Mouse (Mus musculus): ENCODE measurements at regions not wholly inside any gene's neighbourhood (a gene's known extent, or its start where the extent isn't known, plus 50 kb on each side); places are given as distances from the start of the nearest gene placed in this dataset.

- Histone ChIP-seq H3K9ac (replicated peaks; ENCODE audit: low read length) (no peak overlapping the region), H3K27me3 (ENCODE audit: control insufficient read depth, insufficient read depth, low read length) (no peaks in the 10 kb centered on the region), H3K9me3 (replicated peaks; ENCODE audit: control insufficient read depth, low read length) (no peaks in the 10 kb centered on the region), H3K36me3 (replicated peaks; ENCODE audit: control insufficient read depth, insufficient read depth, low read depth, low read length) (no peaks in the 10 kb centered on the region), H3K4me2 (ENCODE audit: low read depth, low read length) (no peak overlapping the region), H3K4me3 (ENCODE audit: low read depth, low read length) (no peak overlapping the region), H3K4me1 (ENCODE audit: control insufficient read depth, insufficient read depth, low read length) (no peaks in the 10 kb centered on the region), H3K27ac (replicated peaks; ENCODE audit: low read depth, low read length) (no peak overlapping the region)
- ATAC-seq (replicated peaks; ENCODE audit: insufficient number of reproducible peaks, low FRiP score, low TSS enrichment, low read depth) = no peak
- WGBS = 73% methylated on average over 8 of the region's 8 CpGs
- DNase-seq (ENCODE audit: low spot score) = no peak
These were observed 108.8 kb upstream of the Arid2 start for GRCm38 (mm10) chr15:96178374-96179109.

- no peaks in the 10 kb centered on the region for H3K36me3 ChIP-seq (replicated peaks; ENCODE audit: control insufficient read depth, insufficient read depth, low read depth, low read length)
- no peaks in the 10 kb centered on the region for H3K27me3 ChIP-seq (ENCODE audit: control insufficient read depth, insufficient read depth, low read length)
- H3K4me3 ChIP-seq (ENCODE audit: low read depth, low read length) = no peak overlapping the region
- ATAC-seq (replicated peaks; ENCODE audit: insufficient number of reproducible peaks, low FRiP score, low TSS enrichment, low read depth) (no peak), DNase-seq (ENCODE audit: low spot score) (no peak)
- no peak overlapping the region for H3K4me2 ChIP-seq (ENCODE audit: low read depth, low read length)
- H3K4me1 ChIP-seq (ENCODE audit: control insufficient read depth, insufficient read depth, low read length) = no peaks in the 10 kb centered on the region
- H3K27ac ChIP-seq (replicated peaks; ENCODE audit: low read depth, low read length) = no peak overlapping the region
- no peak overlapping the region for H3K9ac ChIP-seq (replicated peaks; ENCODE audit: low read length)
- WGBS = 85% methylated on average over 5 of the region's 5 CpGs
- no peaks in the 10 kb centered on the region for H3K9me3 ChIP-seq (replicated peaks; ENCODE audit: control insufficient read depth, low read length)
These were observed 107.8 kb upstream of the Arid2 start for GRCm38 (mm10) chr15:96179511-96179910.

GRCm38 (mm10) chr15:96180036-96180435 is 107.3 kb upstream of the Arid2 start:
- no peak overlapping the region for H3K9ac ChIP-seq (replicated peaks; ENCODE audit: low read length)
- DNase-seq (ENCODE audit: low spot score) = no peak
- H3K36me3 ChIP-seq (replicated peaks; ENCODE audit: control insufficient read depth, insufficient read depth, low read depth, low read length) = no peaks in the 10 kb centered on the region
- H3K4me3 ChIP-seq (ENCODE audit: low read depth, low read length) = no peak overlapping the region
- no peaks in the 10 kb centered on the region for H3K4me1 ChIP-seq (ENCODE audit: control insufficient read depth, insufficient read depth, low read length)
- no peaks in the 10 kb centered on the region for H3K9me3 ChIP-seq (replicated peaks; ENCODE audit: control insufficient read depth, low read length)
- WGBS = 80% methylated on average over 5 of the region's 5 CpGs
- H3K27me3 ChIP-seq (ENCODE audit: control insufficient read depth, insufficient read depth, low read length) = no peaks in the 10 kb centered on the region
- no peak overlapping the region for H3K4me2 ChIP-seq (ENCODE audit: low read depth, low read length)
- ATAC-seq (replicated peaks; ENCODE audit: insufficient number of reproducible peaks, low FRiP score, low TSS enrichment, low read depth) = no peak
- no peak overlapping the region for H3K27ac ChIP-seq (replicated peaks; ENCODE audit: low read depth, low read length)

GRCm38 (mm10) chr15:96180977-96181376 is 106.3 kb upstream of the Arid2 start:
- H3K27me3 ChIP-seq (ENCODE audit: control insufficient read depth, insufficient read depth, low read length) = no peaks in the 10 kb centered on the region
- H3K9me3 ChIP-seq (replicated peaks; ENCODE audit: control insufficient read depth, low read length) = no peaks in the 10 kb centered on the region
- H3K4me1 ChIP-seq (ENCODE audit: control insufficient read depth, insufficient read depth, low read length) = no peaks in the 10 kb centered on the region
- ATAC-seq (replicated peaks; ENCODE audit: insufficient number of reproducible peaks, low FRiP score, low TSS enrichment, low read depth) (no peak), DNase-seq (ENCODE audit: low spot score) (no peak)
- 85% methylated on average over 8 of the region's 8 CpGs for WGBS
- H3K9ac ChIP-seq (replicated peaks; ENCODE audit: low read length) = no peak overlapping the region
- no peak overlapping the region for H3K4me3 ChIP-seq (ENCODE audit: low read depth, low read length)
- H3K4me2 ChIP-seq (ENCODE audit: low read depth, low read length) = no peak overlapping the region
- no peaks in the 10 kb centered on the region for H3K36me3 ChIP-seq (replicated peaks; ENCODE audit: control insufficient read depth, insufficient read depth, low read depth, low read length)
- no peak overlapping the region for H3K27ac ChIP-seq (replicated peaks; ENCODE audit: low read depth, low read length)

GRCm38 (mm10) chr15:96182313-96182712 is 105.0 kb upstream of the Arid2 start:
- H3K36me3 ChIP-seq (replicated peaks; ENCODE audit: control insufficient read depth, insufficient read depth, low read depth, low read length) = no peaks in the 10 kb centered on the region
- DNase-seq (ENCODE audit: low spot score) (no peak), ATAC-seq (replicated peaks; ENCODE audit: insufficient number of reproducible peaks, low FRiP score, low TSS enrichment, low read depth) (no peak)
- H3K9me3 ChIP-seq (replicated peaks; ENCODE audit: control insufficient read depth, low read length) = no peaks in the 10 kb centered on the region
- no peaks in the 10 kb centered on the region for H3K27me3 ChIP-seq (ENCODE audit: control insufficient read depth, insufficient read depth, low read length)
- H3K27ac ChIP-seq (replicated peaks; ENCODE audit: low read depth, low read length) = no peak overlapping the region
- H3K4me1 ChIP-seq (ENCODE audit: control insufficient read depth, insufficient read depth, low read length) = no peaks in the 10 kb centered on the region
- H3K4me3 ChIP-seq (ENCODE audit: low read depth, low read length) = no peak overlapping the region
- H3K9ac ChIP-seq (replicated peaks; ENCODE audit: low read length) = no peak overlapping the region
- no peak overlapping the region for H3K4me2 ChIP-seq (ENCODE audit: low read depth, low read length)
- WGBS = 79% methylated on average over 5 of the region's 5 CpGs

- Histone ChIP-seq H3K4me1 (ENCODE audit: control insufficient read depth, insufficient read depth, low read length) (no peaks in the 10 kb centered on the region), H3K4me3 (ENCODE audit: low read depth, low read length) (no peak overlapping the region), H3K9ac (replicated peaks; ENCODE audit: low read length) (no peak overlapping the region), H3K27ac (replicated peaks; ENCODE audit: low read depth, low read length) (no peak overlapping the region), H3K36me3 (replicated peaks; ENCODE audit: control insufficient read depth, insufficient read depth, low read depth, low read length) (no peaks in the 10 kb centered on the region), H3K27me3 (ENCODE audit: control insufficient read depth, insufficient read depth, low read length) (no peaks in the 10 kb centered on the region), H3K9me3 (replicated peaks; ENCODE audit: control insufficient read depth, low read length) (no peaks in the 10 kb centered on the region), H3K4me2 (ENCODE audit: low read depth, low read length) (no peak overlapping the region)
- DNase-seq (ENCODE audit: low spot score) = no peak
- no peak for ATAC-seq (replicated peaks; ENCODE audit: insufficient number of reproducible peaks, low FRiP score, low TSS enrichment, low read depth)
- 82% methylated on average over 6 of the region's 6 CpGs for WGBS
These were observed 104.2 kb upstream of the Arid2 start for GRCm38 (mm10) chr15:96183069-96183468.

- H3K27ac ChIP-seq (replicated peaks; ENCODE audit: low read depth, low read length) = no peak overlapping the region
- no peak for DNase-seq (ENCODE audit: low spot score)
- no peak overlapping the region for H3K4me3 ChIP-seq (ENCODE audit: low read depth, low read length)
- no peaks in the 10 kb centered on the region for H3K36me3 ChIP-seq (replicated peaks; ENCODE audit: control insufficient read depth, insufficient read depth, low read depth, low read length)
- H3K9ac ChIP-seq (replicated peaks; ENCODE audit: low read length) = no peak overlapping the region
- H3K27me3 ChIP-seq (ENCODE audit: control insufficient read depth, insufficient read depth, low read length) = no peaks in the 10 kb centered on the region
- no peaks in the 10 kb centered on the region for H3K9me3 ChIP-seq (replicated peaks; ENCODE audit: control insufficient read depth, low read length)
- H3K4me1 ChIP-seq (ENCODE audit: control insufficient read depth, insufficient read depth, low read length) = no peaks in the 10 kb centered on the region
- no peak for ATAC-seq (replicated peaks; ENCODE audit: insufficient number of reproducible peaks, low FRiP score, low TSS enrichment, low read depth)
- 67% methylated on average over 8 of the region's 8 CpGs for WGBS
- no peak overlapping the region for H3K4me2 ChIP-seq (ENCODE audit: low read depth, low read length)
These were observed 102.7 kb upstream of the Arid2 start for GRCm38 (mm10) chr15:96184666-96185065.

- H3K4me2 ChIP-seq (ENCODE audit: low read depth, low read length) = no peak overlapping the region
- no peaks in the 10 kb centered on the region for H3K4me1 ChIP-seq (ENCODE audit: control insufficient read depth, insufficient read depth, low read length)
- ATAC-seq (replicated peaks; ENCODE audit: insufficient number of reproducible peaks, low FRiP score, low TSS enrichment, low read depth) (peak; percentile 23; the same call in 1 of the 2 replicates), DNase-seq (ENCODE audit: low spot score) (no peak)
- H3K36me3 ChIP-seq (replicated peaks; ENCODE audit: control insufficient read depth, insufficient read depth, low read depth, low read length) = no peaks in the 10 kb centered on the region
- WGBS = 29% methylated on average over 4 of the region's 4 CpGs
- no peak overlapping the region for H3K4me3 ChIP-seq (ENCODE audit: low read depth, low read length)
- no peaks in the 10 kb centered on the region for H3K9me3 ChIP-seq (replicated peaks; ENCODE audit: control insufficient read depth, low read length)
- no peak overlapping the region for H3K9ac ChIP-seq (replicated peaks; ENCODE audit: low read length)
- H3K27me3 ChIP-seq (ENCODE audit: control insufficient read depth, insufficient read depth, low read length) = no peaks in the 10 kb centered on the region
- H3K27ac ChIP-seq (replicated peaks; ENCODE audit: low read depth, low read length) = no peak overlapping the region
These were observed 101.9 kb upstream of the Arid2 start for GRCm38 (mm10) chr15:96185429-96185828.

All from embryonic facial prominence, embryonic 11.5 days (tissue).